Mouse (Mus musculus): ENCODE results near the gene Arhgap10.

The Arhgap10 gene

GRCm38 (mm10) chr8:77275571-77275970 is 242.2 kb downstream of the Arhgap10 start:
- DNase-seq, result no peak

- DNase-seq, result no peak
These were observed 245.6 kb downstream of the Arhgap10 start for GRCm38 (mm10) chr8:77272136-77272535.

DNA sequence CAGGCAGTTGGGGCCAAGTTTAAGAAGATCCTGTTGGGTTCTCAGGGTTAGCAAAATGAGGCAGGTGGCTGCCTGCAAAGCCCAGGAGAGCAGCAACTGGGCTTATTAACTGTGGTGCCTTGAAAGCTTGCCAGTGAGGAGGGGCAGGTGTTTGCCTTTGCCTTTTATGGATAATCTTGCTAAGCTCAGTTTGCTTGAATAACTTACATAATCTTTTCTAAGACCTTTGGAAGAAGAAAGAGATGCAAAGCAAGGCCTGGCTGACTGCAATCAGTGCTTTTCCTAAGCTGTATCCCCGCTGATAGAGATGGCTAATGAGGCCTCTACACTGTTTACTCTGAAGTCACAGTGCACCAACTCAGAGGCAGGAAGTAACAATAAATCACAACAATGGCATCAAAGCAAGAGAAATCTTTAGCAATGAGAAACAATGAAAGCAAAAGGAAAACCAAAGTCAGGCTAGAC is 249.8 kb downstream of the Arhgap10 start:
- DNase-seq, result no peak

DNA sequence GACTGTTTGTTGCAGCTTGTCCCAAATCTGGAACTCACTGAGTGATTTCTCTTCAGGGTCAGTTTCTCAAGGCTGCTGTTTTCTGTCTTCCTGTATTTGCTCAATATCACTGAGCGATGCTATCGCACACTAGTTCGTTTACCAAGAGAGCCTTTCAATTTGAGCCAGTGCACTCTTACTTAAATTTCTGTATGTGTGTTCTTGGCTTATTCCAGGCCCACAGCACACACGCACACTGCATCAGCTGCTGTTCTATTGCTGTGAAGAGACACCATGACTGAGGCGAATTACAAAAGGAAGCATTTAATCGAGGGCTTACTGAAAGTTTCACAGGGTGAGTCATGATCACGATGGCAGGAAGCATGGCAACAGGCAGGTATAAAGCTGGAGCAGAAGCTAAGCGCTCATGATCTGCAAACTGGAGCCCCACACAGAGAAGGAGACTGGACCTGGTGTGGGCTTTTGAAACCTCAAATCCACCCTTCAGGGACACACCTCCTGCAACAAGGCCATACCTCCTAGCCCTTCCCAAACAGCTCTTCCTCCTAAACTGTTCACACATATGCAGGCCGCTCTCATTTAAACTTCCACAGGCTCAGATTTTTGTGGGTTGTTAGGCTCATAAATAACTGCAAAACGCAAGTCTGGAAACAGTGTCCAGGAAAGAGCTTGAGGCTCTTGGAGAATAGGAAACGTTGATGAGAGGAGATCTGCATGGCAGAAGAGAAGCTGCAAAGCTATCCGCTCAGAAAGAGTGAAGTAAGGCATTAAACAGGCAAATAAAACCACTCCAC is 255.3 kb downstream of the Arhgap10 start:
- DNase-seq, result no peak

DNA sequence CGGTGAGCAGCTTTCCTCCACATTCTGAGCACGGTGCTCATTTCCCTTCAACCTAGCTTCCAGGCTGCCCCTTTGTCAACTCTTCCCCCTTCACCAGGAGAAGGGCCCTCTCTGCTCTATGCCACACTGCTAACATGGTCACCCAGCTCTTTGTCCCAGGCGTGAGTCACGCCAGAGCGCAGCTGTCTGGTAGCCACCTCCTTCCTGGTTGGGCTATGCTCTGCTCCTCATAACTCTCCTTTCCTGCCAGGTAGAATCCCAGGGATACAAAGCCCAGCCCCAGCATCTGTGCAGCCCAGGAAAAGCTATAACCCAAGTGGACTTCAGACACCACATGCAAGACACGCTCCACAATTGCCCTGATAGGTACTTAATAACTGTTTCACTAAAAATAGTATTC is 256.5 kb downstream of the Arhgap10 start:
- no peak for DNase-seq

DNA sequence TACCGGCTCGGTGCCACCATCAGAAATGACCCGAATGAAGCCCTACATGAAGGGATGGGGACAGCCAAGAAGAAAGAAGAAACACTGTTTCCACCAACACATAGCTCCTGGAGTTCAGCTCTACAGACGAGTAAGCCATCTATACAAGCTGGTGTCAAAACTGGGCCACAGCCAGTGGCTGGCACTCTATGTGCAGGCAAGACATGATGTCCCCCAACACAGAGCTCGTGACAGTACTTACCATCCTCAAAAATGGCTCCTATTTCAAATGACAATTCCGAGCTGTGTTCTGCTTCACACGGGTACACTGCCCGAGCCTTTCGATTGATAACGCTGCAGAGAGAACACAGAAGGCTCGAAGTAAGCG is 260.7 kb downstream of the Arhgap10 start:
- no peak for DNase-seq

DNA sequence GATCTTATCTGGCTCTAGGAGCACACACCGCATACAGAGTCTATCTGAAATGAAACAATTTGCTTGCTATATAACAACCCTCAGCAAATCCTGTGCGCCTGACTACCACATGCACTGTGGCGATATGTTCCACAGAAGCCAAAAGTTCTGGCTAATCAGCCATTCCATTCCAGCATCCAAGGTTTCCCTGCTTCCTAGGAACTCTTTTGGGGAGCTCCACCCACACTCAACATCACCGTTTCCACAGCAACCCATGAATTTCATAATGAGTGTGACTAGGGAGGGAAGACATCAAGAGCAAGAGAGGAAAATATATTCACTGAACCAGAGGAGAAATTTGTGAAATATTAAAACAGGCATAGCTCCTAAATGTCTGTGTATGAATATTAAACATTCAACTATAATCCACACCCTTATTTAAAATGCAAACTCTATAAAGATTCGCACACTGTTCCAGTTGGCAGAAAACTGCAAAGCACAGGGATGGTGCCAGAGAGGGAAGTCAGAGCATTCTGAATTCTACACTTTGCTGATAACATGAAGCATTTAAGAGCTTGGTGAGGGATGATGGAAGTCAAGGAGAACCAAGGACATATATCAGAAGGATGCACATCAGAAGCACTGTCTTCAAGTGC is 261.2 kb downstream of the Arhgap10 start:
- no peak for DNase-seq

- DNase-seq, result no peak
These were observed 263.3 kb downstream of the Arhgap10 start for GRCm38 (mm10) chr8:77254466-77254865.

DNA sequence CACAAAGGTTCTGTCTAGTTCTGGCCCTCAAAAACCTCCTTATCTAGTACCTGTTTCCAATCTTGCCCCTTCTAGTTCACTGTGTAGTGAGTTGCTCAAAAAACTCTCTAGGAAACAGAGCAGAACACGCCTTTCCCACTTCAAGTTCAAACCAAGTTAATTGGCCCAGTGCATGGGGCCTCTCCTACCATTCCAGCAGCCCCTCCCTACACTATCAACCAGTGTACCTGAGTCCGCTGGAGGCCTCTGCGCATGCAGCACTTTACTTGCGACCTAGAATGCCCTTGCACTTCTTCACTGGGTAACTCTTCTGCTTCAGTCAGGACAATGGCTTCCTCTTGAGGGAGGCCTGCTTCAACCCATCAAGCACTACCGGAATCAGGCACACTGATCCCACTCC is 266.6 kb downstream of the Arhgap10 start:
- no peak for DNase-seq

DNA sequence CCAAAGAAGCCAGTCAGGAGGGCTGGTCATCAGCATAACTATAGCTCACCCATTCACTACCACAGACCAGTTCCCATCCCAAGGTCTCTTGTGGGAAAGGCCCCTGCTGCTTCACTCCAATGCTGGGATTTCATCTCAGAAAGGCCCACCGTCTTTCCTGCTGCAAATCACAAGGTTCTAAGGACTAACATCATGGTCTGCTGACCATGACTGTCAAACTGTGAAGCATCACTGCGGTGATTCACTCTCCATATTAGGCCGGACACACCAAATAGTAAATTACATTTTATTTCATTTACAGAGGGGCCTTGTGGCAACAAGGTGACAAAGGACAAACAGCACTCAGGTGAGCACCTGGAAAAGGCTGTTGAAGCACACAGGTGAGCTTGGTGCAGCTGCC is 267.7 kb downstream of the Arhgap10 start:
- DNase-seq, result no peak

- DNase-seq, result no peak
These were observed 276.4 kb downstream of the Arhgap10 start for GRCm38 (mm10) chr8:77241381-77241780.

DNA sequence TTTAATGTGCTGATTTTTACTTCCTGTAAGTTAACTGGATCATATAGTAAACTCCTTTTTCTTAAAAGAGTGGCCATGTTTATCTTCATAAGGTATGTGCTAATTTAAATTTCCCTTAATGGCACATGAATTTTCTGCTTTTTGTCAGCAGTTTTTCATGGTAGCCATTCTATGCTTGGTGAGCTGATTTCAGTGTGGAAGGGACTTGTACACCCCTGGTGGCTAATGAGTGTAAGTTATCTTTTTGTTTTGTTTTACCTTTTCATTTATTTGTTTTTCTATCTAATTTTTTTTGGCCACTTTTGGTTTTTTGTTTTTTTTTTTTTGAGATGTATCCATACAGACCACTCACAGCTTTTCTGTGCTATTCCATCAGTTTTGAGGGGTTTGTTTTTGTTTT is 278.3 kb downstream of the Arhgap10 start:
- no peak for DNase-seq

GRCm38 (mm10) chr8:77236701-77237100 is 281.1 kb downstream of the Arhgap10 start:
- DNase-seq, result no peak

DNA sequence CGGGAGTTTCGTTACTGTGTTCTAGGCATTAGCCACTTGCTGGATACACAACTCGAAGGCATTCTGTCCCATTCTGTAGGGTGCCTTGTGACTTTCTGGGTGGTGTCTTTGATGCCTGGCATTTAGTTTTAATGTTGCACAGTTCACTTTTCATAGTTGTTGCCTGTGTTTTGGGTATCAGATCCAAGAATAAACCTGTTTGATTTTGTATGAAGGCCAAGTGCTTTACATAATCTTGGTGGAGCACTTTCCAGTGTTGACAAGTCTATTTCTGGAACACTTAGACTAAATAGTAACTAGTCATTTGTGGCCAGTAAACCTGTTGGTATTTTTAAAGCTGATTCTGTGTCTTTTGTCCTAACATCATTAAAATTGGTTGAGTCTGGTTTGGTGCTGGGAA is 285.3 kb downstream of the Arhgap10 start:
- DNase-seq, result no peak

GRCm38 (mm10) chr8:77231834-77232233 is 285.9 kb downstream of the Arhgap10 start:
- no peak for DNase-seq

DNA sequence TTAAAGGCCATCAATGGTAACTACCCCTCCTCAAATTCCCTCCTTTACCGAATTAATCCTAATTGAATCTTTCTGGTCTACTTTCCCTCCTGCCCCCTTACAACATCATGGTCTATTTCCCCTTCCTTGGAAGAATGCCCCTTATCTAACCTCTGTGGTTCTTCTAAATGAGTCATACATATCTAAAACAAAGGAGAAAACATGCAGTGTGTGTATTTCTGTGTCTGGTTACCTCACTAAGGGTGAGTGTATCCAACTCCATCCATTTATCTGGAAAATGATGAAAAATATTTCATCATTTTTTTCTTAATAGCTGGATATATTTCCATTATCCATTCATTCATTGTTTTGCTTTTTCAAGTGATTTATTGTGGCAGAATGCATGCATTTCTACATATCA is 286.5 kb downstream of the Arhgap10 start:
- DNase-seq, result no peak

DNA sequence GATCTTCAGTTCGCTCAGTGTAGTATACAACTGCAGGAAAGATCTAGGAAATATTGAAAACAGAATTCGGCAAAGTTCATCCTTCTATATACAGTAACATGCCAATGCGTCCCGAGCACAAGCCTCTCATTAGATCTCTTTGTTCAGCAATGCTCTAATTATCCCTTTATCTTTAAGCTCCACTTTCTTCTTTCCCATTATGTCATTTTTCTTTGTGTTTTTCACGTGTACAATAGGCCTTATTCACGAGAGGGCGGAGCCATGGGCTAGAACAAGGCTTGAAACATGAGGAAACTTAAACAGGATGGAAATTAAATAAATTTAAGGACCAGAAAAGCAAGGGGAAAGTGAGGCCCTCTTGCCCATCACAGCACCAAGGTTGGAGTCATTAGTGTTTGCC is 289.1 kb downstream of the Arhgap10 start:
- DNase-seq, result no peak

DNA sequence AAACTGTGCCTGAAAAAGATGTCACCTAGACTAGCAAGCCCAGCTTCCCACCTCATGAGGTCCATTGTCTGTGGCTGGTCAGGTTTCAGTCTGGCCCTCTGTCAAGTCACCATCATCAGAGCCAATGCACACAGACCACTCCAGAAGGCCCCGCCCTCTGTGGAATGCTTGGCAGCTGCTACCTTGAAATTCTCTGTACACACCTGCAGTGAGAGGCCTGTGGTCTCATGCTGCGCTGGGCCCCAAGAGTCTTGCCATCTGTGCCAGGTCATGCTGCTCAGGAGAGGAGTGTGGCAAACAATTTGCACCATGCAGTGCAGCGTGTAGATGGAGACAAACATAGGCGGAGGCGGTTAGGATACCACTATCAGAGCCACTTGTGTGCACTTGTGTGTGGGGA is 290.0 kb downstream of the Arhgap10 start:
- no peak for DNase-seq

GRCm38 (mm10) chr8:77223123-77223522 is 294.6 kb downstream of the Arhgap10 start:
- DNase-seq, result no peak

DNA sequence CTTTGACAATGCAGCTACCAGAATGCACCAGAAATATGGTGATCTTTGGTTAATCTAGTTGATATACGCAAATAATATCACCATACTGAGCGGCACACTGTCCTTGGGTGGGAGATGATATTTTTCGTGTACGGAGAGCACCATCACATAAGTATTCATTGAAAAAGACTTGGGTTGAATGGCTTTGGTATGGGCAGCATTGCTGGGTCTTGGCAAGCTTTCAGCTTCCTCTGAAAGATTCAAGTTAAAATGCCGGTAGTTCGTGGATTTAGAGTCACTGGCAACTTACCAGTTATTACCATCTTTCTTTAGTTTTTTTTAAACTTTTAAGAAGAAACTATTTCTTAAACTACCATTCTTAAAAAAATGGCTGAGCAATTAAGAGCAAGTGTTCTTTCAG is 302.6 kb downstream of the Arhgap10 start:
- no peak for DNase-seq

DNA sequence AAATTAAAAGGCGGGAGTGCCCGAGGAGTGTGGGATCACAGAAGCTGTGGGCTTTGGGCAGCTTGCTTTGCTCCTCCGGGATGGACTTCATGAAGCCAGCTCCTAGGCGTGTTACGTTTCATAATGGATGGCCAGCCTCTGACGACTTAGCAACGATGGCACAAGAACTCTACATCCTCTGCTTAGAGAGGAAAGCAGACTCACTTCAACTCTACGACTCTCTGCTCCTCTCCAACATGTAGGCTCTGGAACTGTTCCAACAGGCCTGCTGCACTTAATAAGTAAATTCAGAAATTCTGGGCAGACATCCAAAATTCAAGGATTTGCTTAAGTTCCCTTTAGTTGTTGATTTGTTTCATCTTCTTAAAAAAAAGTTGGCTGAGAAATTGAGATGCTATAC is 303.1 kb downstream of the Arhgap10 start:
- DNase-seq, result no peak

DNA sequence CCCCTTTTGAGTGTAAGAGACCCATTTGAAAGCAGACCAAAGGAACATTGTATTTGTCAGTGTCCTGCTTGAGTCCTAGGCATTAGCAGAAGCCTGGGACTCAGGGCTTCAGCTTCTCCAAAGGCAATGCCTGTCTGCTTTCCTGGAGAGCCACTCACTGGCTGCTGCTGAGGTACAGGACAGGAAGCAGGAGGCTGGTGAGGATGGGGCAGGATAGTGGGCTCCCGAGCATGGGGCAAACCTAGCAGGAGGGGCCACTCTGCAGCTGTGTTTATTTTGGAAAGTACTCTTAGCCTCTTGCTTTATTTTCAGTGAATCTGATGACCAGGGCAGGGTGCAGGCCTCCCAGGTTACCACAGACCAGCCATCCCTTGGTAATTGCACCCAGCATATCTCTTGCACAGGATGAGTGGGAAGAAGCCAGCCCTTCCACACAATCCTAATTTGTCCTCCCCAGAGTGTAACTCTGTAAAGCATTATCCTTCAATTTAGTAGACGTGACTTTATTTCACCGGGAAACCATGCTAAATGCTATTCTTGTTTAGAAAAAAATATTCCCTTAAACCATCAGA is 303.8 kb downstream of the Arhgap10 start:
- DNase-seq, result no peak

DNA sequence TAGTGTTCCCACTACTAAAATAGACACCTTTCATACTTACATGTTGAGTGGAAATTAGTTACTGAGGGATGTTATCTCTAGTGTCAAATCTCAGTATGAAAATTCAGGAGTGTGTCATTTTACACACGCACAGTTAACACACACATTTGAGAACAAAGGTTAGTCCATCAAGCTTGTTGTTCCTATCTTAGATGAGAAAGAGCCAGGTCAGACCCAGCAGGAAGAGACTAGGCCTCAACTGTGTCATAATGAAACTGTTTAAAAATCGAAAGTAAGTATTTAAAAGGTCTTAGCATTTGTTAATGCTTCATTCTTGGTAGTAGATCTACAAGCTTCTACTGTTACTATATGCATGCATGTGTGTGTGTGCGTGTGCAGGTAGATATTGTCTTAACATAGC is 308.5 kb downstream of the Arhgap10 start:
- DNase-seq, result no peak

Data from spleen, adult 18-20 months (tissue).